Mouse (Mus musculus): ENCODE data around the gene Rsrp1.

- TF ChIP-seq POLR2A (IDR thresholded peaks at IDR 0.05; ENCODE audit: borderline replicate concordance, low read depth, low read length) (no peak), CTCF (IDR thresholded peaks at IDR 0.05; ENCODE audit: low read depth, low read length) (peak; percentile 20; the same call in 1 of the 2 replicates)
Observed at GRCm38 (mm10) chr4:134956328-134956727, 32.9 kb downstream of the Rsrp1 start.
